Mouse (Mus musculus) E14TG2a.4 (cell line): ENCODE measurements at regions not wholly inside any gene's neighbourhood (a gene's known extent, or its start where the extent isn't known, plus 50 kb on each side); places are given as distances from the start of the nearest gene placed in this dataset.

Experiments used
- H3K27me3 ChIP-seq: 2 replicates; pipeline ENCODE4 v1.6.1; 2014; ENCODE audit warnings: low read length, control low read depth; ENCODE audit not compliant: insufficient read depth
- H3K36me3 ChIP-seq: 2 replicates; pipeline ENCODE4 v1.6.1; 2014; ENCODE audit warnings: low read length, control low read depth; ENCODE audit not compliant: insufficient read depth
- H3K4me1 ChIP-seq: replicated peaks from 2 replicates; pipeline ENCODE4 v1.6.1; 2014; ENCODE audit warnings: low read depth, low read length, control low read depth
- H3K4me3 ChIP-seq: replicated peaks from 2 replicates; pipeline ENCODE4 v1.5.1; 2014; ENCODE audit warnings: mild to moderate bottlenecking, low read length
- H3K9me3 ChIP-seq: 2 replicates; pipeline ENCODE4 v1.6.1; 2014; ENCODE audit warnings: low read length, control low read depth
- CTCF ChIP-seq: conservative IDR thresholded peaks from 2 replicates; pipeline ENCODE4 v1.5.1; 2014; ENCODE audit warnings: low read length
- NANOG ChIP-seq: IDR thresholded peaks from 2 replicates; pipeline ENCODE4 v1.6.1; 2014; ENCODE audit warnings: borderline replicate concordance, low read length, mixed read lengths
- POU5F1 ChIP-seq: IDR thresholded peaks from 2 replicates; pipeline ENCODE4 v1.6.1; 2014; ENCODE audit warnings: low read length, borderline replicate concordance

GRCm38 (mm10) chr16:9083740-9084139 is 253.8 kb downstream of the 1810013L24Rik start:
- peaks cover 52% of the 10 kb centered on the region for H3K4me1 ChIP-seq
- no peak for TF ChIP-seq CTCF
- TF ChIP-seq NANOG = peak; percentile 100
- TF ChIP-seq POU5F1 = peak; percentile 84; the same call in 1 of the 2 replicates
- H3K9me3 ChIP-seq = peaks cover 55% of the 10 kb centered on the region
- H3K36me3 ChIP-seq = no peaks in the 10 kb centered on the region
- H3K4me3 ChIP-seq = no peak overlapping the region
- H3K27me3 ChIP-seq = no peaks in the 10 kb centered on the region

DNA sequence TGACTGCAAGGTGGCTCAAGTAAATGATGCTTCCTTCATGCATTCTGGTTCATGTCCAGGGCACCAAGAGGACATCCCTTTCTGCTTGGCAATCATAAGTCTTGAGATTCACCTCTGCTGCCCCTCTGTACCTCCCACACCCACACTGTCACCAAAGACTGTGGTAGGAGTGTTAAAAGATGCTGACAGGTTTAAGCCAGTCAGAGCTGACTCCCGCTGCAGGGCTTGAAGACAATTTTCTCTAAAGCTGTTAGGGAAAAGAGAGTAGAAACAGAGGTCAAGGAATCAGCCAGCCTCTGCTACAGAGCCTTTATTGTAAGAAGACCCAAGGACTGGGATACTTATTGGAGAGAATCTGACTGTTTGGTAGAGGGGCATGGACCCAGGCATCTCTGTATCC is 254.7 kb downstream of the 1810013L24Rik start:
- TF ChIP-seq NANOG = no peak
- TF ChIP-seq POU5F1 = no peak
- no peak for TF ChIP-seq CTCF

GRCm38 (mm10) chr16:9085133-9085532 is 255.2 kb downstream of the 1810013L24Rik start:
- TF ChIP-seq NANOG = no peak
- no peak for TF ChIP-seq POU5F1
- TF ChIP-seq CTCF = no peak
- Histone ChIP-seq H3K36me3 (no peaks in the 10 kb centered on the region), H3K4me1 (peaks cover 46% of the 10 kb centered on the region), H3K4me3 (no peak overlapping the region), H3K27me3 (no peaks in the 10 kb centered on the region), H3K9me3 (peaks cover 65% of the 10 kb centered on the region)

More for the DNA sequence above, 254.7 kb downstream of the 1810013L24Rik start:
- no peaks in the 10 kb centered on the region for H3K36me3 ChIP-seq
- peaks cover 62% of the 10 kb centered on the region for H3K9me3 ChIP-seq
- no peak overlapping the region for H3K4me3 ChIP-seq
- peaks cover 52% of the 10 kb centered on the region for H3K4me1 ChIP-seq
- H3K27me3 ChIP-seq = no peaks in the 10 kb centered on the region

- Histone ChIP-seq H3K4me3 (no peak overlapping the region), H3K9me3 (peaks cover 56% of the 10 kb centered on the region), H3K4me1 (peaks cover 45% of the 10 kb centered on the region), H3K36me3 (no peaks in the 10 kb centered on the region), H3K27me3 (no peaks in the 10 kb centered on the region)
- no peak for TF ChIP-seq POU5F1
- TF ChIP-seq NANOG = no peak
- TF ChIP-seq CTCF = no peak
Measured at GRCm38 (mm10) chr16:9085977-9086376, 256.1 kb downstream of the 1810013L24Rik start.

DNA sequence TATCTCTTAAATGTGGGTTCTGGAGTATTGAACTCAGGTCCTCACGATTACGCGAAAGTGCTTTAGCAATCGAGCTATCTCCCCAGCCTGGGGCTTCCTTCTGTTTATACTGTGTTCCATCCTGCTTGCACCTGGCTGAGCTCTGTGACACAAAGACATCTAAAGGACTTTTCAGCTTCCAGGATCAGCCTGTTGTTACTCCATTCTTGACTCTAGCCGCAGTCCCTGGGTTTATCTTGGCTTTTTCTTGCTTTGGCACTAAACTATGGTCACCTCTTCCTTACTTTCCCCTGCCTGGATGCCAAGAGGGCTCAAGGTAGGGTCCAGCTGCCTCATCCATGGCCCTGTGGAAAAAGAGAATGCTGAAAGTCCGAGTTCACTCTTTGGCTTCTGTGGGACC is 261.9 kb downstream of the 1810013L24Rik start:
- Histone ChIP-seq H3K4me1 (peaks cover 41% of the 10 kb centered on the region), H3K4me3 (peak overlapping the region; percentile 29; the same call in 1 of the 2 replicates), H3K36me3 (no peaks in the 10 kb centered on the region), H3K27me3 (no peaks in the 10 kb centered on the region), H3K9me3 (peaks cover 30% of the 10 kb centered on the region)
- TF ChIP-seq NANOG (no peak), CTCF (no peak), POU5F1 (no peak)

DNA sequence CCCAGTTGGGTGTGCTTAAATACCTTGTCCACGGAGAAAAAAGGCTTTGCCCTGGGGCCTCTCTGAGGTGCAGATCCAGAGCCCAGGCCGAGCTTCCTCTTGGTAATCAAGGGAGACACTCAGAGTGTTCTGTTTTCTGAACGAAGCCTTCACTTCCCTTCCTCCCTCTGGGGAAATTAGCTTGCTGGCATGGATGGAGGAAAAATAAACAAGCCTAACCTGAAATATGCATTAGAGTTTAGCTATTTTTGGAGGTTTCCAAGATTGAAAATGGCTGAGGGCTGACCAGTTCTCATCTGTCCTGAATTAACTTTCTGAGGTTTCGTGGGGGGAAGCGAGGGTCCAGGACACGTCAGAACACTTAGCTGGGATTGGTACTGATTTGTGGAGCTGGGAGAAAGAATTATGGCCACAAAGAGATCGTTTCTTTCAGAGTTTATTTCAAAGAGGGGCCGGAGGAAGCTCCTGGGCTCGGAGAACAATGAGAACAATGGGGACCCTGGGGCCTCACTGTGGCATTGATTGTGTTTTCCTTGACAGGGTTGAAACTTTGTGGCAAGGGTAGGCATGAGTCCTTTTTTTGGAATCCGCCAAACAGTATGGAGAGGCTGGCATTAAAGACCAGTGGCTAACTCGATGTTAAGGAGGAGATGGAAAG is 262.4 kb downstream of the 1810013L24Rik start:
- H3K9me3 ChIP-seq = peaks cover 27% of the 10 kb centered on the region
- H3K4me3 ChIP-seq = peak overlapping the region; percentile 29; the same call in 1 of the 2 replicates
- no peak for TF ChIP-seq CTCF
- no peak for TF ChIP-seq POU5F1
- peak; percentile 8; the same call in 1 of the 2 replicates for TF ChIP-seq NANOG
- H3K36me3 ChIP-seq = no peaks in the 10 kb centered on the region
- peaks cover 40% of the 10 kb centered on the region for H3K4me1 ChIP-seq
- H3K27me3 ChIP-seq = no peaks in the 10 kb centered on the region

DNA sequence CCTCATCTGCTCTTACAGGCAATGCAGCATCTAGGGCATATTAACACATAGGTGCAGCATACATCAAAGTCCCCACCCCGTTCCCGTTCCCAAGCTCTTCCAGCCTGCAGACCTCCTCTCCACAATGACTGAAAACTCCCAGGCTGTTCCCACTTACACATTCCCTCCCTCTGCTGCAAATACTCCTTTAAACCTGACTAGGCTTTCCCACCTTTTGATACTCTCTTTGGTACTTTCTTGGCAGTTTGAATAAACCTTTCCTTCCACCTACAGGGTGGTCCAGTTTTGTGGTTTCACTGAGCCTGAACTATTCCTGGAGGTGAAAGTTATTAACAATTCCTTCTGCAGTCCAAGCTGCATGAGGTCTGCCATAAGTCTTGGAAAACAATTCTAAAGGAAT is 263.7 kb downstream of the 1810013L24Rik start:
- Histone ChIP-seq H3K4me3 (no peak overlapping the region), H3K9me3 (peaks cover 14% of the 10 kb centered on the region), H3K27me3 (no peaks in the 10 kb centered on the region), H3K4me1 (peaks cover 40% of the 10 kb centered on the region), H3K36me3 (no peaks in the 10 kb centered on the region)
- no peak for TF ChIP-seq CTCF
- TF ChIP-seq POU5F1 = no peak
- no peak for TF ChIP-seq NANOG

DNA sequence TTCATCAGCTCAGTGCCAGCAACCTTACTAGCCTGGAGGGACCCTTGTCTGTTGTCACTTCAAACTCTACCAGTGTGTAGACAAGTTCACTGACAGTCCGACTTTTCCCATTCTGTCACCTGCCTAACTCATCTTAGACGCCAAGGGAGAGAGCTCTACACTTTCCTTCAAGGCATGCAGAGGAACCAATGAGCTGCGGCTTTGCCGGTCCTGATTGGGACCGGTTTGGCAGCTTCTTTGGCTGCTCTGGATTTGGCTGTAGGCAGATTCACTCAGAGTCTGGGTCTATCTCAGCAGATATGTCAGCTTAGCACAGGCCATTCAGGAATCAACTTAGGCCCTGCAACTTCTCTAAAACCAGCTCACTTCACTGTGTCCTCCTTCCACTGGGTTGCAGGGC is 264.3 kb downstream of the 1810013L24Rik start:
- TF ChIP-seq CTCF (no peak), POU5F1 (no peak), NANOG (no peak)
- H3K4me1 ChIP-seq = peaks cover 40% of the 10 kb centered on the region
- H3K4me3 ChIP-seq = no peak overlapping the region
- no peaks in the 10 kb centered on the region for H3K36me3 ChIP-seq
- H3K9me3 ChIP-seq = peaks cover 9% of the 10 kb centered on the region
- H3K27me3 ChIP-seq = no peaks in the 10 kb centered on the region
